In the genomic region with DNA sequence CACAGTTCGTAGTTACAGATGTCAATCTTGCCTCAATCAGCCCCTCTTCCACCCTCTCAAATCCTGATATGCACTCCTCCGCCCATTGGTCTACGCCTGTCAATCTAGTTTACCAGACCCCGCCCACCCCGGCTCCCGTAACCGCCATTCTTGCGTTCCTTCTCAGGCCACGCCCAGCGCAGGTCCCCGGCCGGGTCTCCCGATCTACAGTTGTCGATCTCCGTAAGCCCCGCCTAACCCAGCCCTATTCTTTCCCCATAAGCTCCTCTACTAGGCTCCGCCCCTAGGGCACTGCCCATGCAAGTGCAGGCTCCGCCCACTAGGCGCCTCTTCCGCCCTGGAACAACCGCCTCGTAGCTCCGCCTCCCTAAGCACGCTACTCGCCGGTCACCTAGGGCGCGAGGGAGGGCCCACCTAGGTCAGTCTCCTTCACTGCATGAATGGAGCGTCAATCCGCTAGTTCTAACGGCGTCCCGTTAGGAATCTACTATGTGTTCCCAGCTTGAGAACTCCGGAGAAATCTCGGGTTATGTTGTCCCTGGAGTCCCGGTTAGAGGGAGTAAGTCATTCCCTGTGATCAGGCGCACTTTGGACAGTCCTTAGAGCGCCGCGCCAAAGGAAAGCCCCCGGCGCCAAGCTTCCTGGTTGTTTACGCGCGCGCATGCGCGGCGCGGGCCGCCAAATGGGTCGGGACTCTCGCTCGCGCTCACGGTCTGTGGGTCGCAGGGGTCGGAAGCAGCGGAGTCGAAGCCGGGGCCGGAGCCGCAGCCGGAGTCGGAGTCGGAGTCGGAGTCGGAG, we compare ENCODE assay signal across 8 mouse cellular contexts. TPM values are rescaled to one million over a fixed set of nuclear protein-coding genes. Genes with fewer than 3 reads are reported as not detected.
DNase-seq lines count a peak whose midpoint lies in the region; ATAC-seq and TF ChIP-seq lines count a peak whose summit lies in the region.

A gene (plus strand): TSS at position 554 of the 798 bp plus-strand sequence.

- peak; percentile 76 for TF ChIP-seq POLR2A in brain, embryonic 14.5 days (IDR thresholded peaks at IDR 0.05; ENCODE audit: borderline replicate concordance, extremely low read depth, insufficient read depth, insufficient read length, poor library complexity, severe bottlenecking)
- peak; percentile 65; the same call in 1 of the 2 replicates for TF ChIP-seq POLR2A in liver, adult 2 months (IDR thresholded peaks at IDR 0.05; ENCODE audit: extremely low read depth, insufficient read depth, low read length)
- TF ChIP-seq POLR2A in myocyte (IDR thresholded peaks at IDR 0.05; ENCODE audit: insufficient read length, low read depth): peak; percentile 68

- peaks cover 20% of the 10 kb centered on the region for H3K79me3 ChIP-seq in C2C12 (ENCODE audit: low read depth)

- H3K9ac ChIP-seq in heart, embryonic 11.5 days (ENCODE audit: low read depth, low read length): peak within 1 kb of the TSS; percentile 88
- H3K9ac ChIP-seq in kidney, embryonic 16.5 days (replicated peaks; ENCODE audit: low read length): peak within 1 kb of the TSS; percentile 87
- H3K9ac ChIP-seq in liver, adult 2 months (ENCODE audit: low read depth, low read length): peak within 1 kb of the TSS; percentile 94

- peak within 1 kb of the TSS; percentile 85 for H3K27ac ChIP-seq in heart, embryonic 11.5 days (ENCODE audit: low read depth, low read length)
- peak within 1 kb of the TSS; percentile 95 for H3K27ac ChIP-seq in kidney, embryonic 16.5 days (ENCODE audit: low read length)
- H3K27ac ChIP-seq in liver, adult 2 months (replicated peaks; ENCODE audit: insufficient read depth, low read depth, low read length): peak within 1 kb of the TSS; percentile 96

- no peak for TF ChIP-seq CTCF in C2C12 (IDR thresholded peaks at IDR 0.05; ENCODE audit: control insufficient read depth, insufficient read depth, insufficient read length)
- TF ChIP-seq CTCF in brain, embryonic 14.5 days (IDR thresholded peaks at IDR 0.05; ENCODE audit: borderline replicate concordance, extremely low read depth, insufficient read depth, insufficient read length): peak; percentile 16; the same call in 1 of the 2 replicates
- no peak for TF ChIP-seq CTCF in liver, adult 2 months (IDR thresholded peaks at IDR 0.05; ENCODE audit: low read depth, low read length)

- H3ac ChIP-seq in C2C12 (ENCODE audit: control insufficient read depth, insufficient read length, low read depth): peak within 1 kb of the TSS; percentile 99
- H3ac ChIP-seq in myocyte (ENCODE audit: control insufficient read depth, insufficient read length): peak within 1 kb of the TSS; percentile 66

- H3K4me3 ChIP-seq in C2C12 (ENCODE audit: insufficient read depth, poor library complexity, severe bottlenecking): peak within 1 kb of the TSS; percentile 99
- peak within 1 kb of the TSS; percentile 86 for H3K4me3 ChIP-seq in erythroblast, embryonic 14.5 days (replicated peaks)
- peak within 1 kb of the TSS; percentile 96 for H3K4me3 ChIP-seq in heart, embryonic 11.5 days (ENCODE audit: low read depth, low read length)
- peak within 1 kb of the TSS; percentile 91 for H3K4me3 ChIP-seq in kidney, embryonic 16.5 days (ENCODE audit: low read length)
- peak within 1 kb of the TSS; percentile 96 for H3K4me3 ChIP-seq in liver, adult 2 months (ENCODE audit: insufficient read depth, low read depth, low read length)
- H3K4me3 ChIP-seq in myocyte: peak within 1 kb of the TSS; percentile 69

- H3K4me2 ChIP-seq in heart, embryonic 11.5 days: peak within 1 kb of the TSS; percentile 87
- peak within 1 kb of the TSS; percentile 74 for H3K4me2 ChIP-seq in kidney, embryonic 16.5 days (replicated peaks; ENCODE audit: low read depth, low read length)
- H3K4me2 ChIP-seq in myocyte (ENCODE audit: low read depth): peak within 1 kb of the TSS; percentile 100

- H3K27me3 ChIP-seq in C2C12 (ENCODE audit: control insufficient read depth, insufficient read depth, insufficient read length) (no peaks in the 10 kb centered on the region), myocyte (ENCODE audit: control insufficient read depth, insufficient read depth, insufficient read length) (no peaks in the 10 kb centered on the region)
- no peaks in the 10 kb centered on the region for H3K27me3 ChIP-seq in erythroblast, embryonic 14.5 days (ENCODE audit: control insufficient read depth)
- H3K27me3 ChIP-seq in heart, embryonic 11.5 days (ENCODE audit: control insufficient read depth, insufficient read depth, low read length): no peaks in the 10 kb centered on the region
- no peaks in the 10 kb centered on the region for H3K27me3 ChIP-seq in kidney, embryonic 16.5 days (ENCODE audit: insufficient read depth, low read length)
- H3K27me3 ChIP-seq in liver, adult 2 months (ENCODE audit: control insufficient read depth, insufficient read depth, low read length): no peaks in the 10 kb centered on the region
- no peaks in the 10 kb centered on the region for H3K27me3 ChIP-seq in splenic B cell, adult 2 months (ENCODE audit: control insufficient read depth, insufficient read depth, low read length, poor library complexity, severe bottlenecking)

- H3K79me2 ChIP-seq in C2C12 (ENCODE audit: control insufficient read depth, insufficient read depth): peaks cover 30% of the 10 kb centered on the region
- H3K79me2 ChIP-seq in liver, adult 2 months (ENCODE audit: control insufficient read depth, insufficient read depth, low read length): peaks cover 9% of the 10 kb centered on the region; the same call in 1 of the 2 replicates
- peaks cover 19% of the 10 kb centered on the region for H3K79me2 ChIP-seq in myocyte (ENCODE audit: control insufficient read depth, insufficient read depth)

- DNase-seq in brain, embryonic 14.5 days (ENCODE audit: low read depth): peak; percentile 100
- DNase-seq in liver, adult 2 months (ENCODE audit: extremely low read depth, low read depth, low spot score): peak; percentile 100
- peak; percentile 100 for DNase-seq in splenic B cell, adult 2 months (ENCODE audit: low read depth, low spot score)

- H3K9me3 ChIP-seq in erythroblast, embryonic 14.5 days (ENCODE audit: control insufficient read depth, low read length): no peaks in the 10 kb centered on the region
- no peaks in the 10 kb centered on the region for H3K9me3 ChIP-seq in heart, embryonic 11.5 days (replicated peaks; ENCODE audit: control insufficient read depth, low read length)
- H3K9me3 ChIP-seq in kidney, embryonic 16.5 days (ENCODE audit: low read length): no peaks in the 10 kb centered on the region

- H3K36me3 ChIP-seq in C2C12 (ENCODE audit: control insufficient read depth, insufficient read depth): peaks cover 51% of the 10 kb centered on the region
- peaks cover 68% of the 10 kb centered on the region for H3K36me3 ChIP-seq in erythroblast, embryonic 14.5 days (ENCODE audit: control insufficient read depth)
- H3K36me3 ChIP-seq in heart, embryonic 11.5 days (ENCODE audit: control insufficient read depth, insufficient read depth, low read length): peaks cover 37% of the 10 kb centered on the region
- peaks cover 42% of the 10 kb centered on the region for H3K36me3 ChIP-seq in kidney, embryonic 16.5 days (ENCODE audit: insufficient read depth, low read length)
- peaks cover 2% of the 10 kb centered on the region; the same call in 1 of the 2 replicates for H3K36me3 ChIP-seq in liver, adult 2 months (ENCODE audit: control insufficient read depth, insufficient read depth, low read length)
- no peaks in the 10 kb centered on the region for H3K36me3 ChIP-seq in myocyte (ENCODE audit: control insufficient read depth, insufficient read depth)
- H3K36me3 ChIP-seq in splenic B cell, adult 2 months (ENCODE audit: control insufficient read depth, insufficient read depth, low read length, poor library complexity, severe bottlenecking): peaks cover 17% of the 10 kb centered on the region

- peak; percentile 90 for ATAC-seq in heart, embryonic 11.5 days (replicated peaks; ENCODE audit: insufficient number of reproducible peaks, low FRiP score, low TSS enrichment)
- ATAC-seq in kidney, embryonic 16.5 days (ENCODE audit: low FRiP score, low TSS enrichment): peak; percentile 91

- under 1% methylated on average over 68 of the region's 68 CpGs for WGBS in heart, embryonic 11.5 days (ENCODE audit: insufficient replicate concordance)
- WGBS in kidney, embryonic 16.5 days: under 1% methylated on average over 68 of the region's 68 CpGs
- WGBS in liver, adult 2 months: under 1% methylated on average over 68 of the region's 68 CpGs

- peaks cover 74% of the 10 kb centered on the region for H3K4me1 ChIP-seq in erythroblast, embryonic 14.5 days (ENCODE audit: control insufficient read depth)
- peaks cover 37% of the 10 kb centered on the region for H3K4me1 ChIP-seq in heart, embryonic 11.5 days (ENCODE audit: control insufficient read depth, insufficient read depth, low read length)
- peaks cover 42% of the 10 kb centered on the region for H3K4me1 ChIP-seq in kidney, embryonic 16.5 days (ENCODE audit: insufficient read depth, low read length)
- H3K4me1 ChIP-seq in liver, adult 2 months (ENCODE audit: control insufficient read depth, insufficient read depth, low read length): peaks cover 18% of the 10 kb centered on the region

TF ChIP-seq in C2C12, 6 proteins besides CTCF, POLR2A, EP300 and RAD21:
- TF ChIP-seq MYOD1 (IDR thresholded peaks at IDR 0.05; ENCODE audit: control insufficient read depth, insufficient read length, low read depth) (no peak), MAX (IDR thresholded peaks at IDR 0.05) (peak; percentile 100)

TF ChIP-seq in myocyte, 11 proteins besides CTCF, POLR2A, EP300 and RAD21 (continues in another document):
- TF ChIP-seq SRF (IDR thresholded peaks at IDR 0.05; ENCODE audit: control insufficient read depth, insufficient read length, low read depth) (no peak), MYOD1 (IDR thresholded peaks at IDR 0.05; ENCODE audit: control insufficient read depth in 1 of 3, insufficient read length in 2 of 3, low read depth in 2 of 3) (no peak), REST (IDR thresholded peaks at IDR 0.05; ENCODE audit: insufficient read depth, insufficient read length) (no peak), MAX (IDR thresholded peaks at IDR 0.05; ENCODE audit: low read depth) (peak; percentile 99), POLR2AphosphoS2 (IDR thresholded peaks at IDR 0.05; ENCODE audit: insufficient read length, low read depth) (peak; percentile 29), TCF12 (IDR thresholded peaks at IDR 0.05; ENCODE audit: insufficient read depth, poor library complexity, severe bottlenecking) (no peak), E2F4 (IDR thresholded peaks at IDR 0.05; ENCODE audit: insufficient read depth) (peak; percentile 46), TCF3 (IDR thresholded peaks at IDR 0.05; ENCODE audit: insufficient read length, low read depth) (no peak)

RNA-seq across cellular contexts. Expression of the gene that starts here (rescaled TPM):
- polyA plus RNA-seq in C2C12 (2012; fragmentation: generic; extraction: Trizol) (48.1 TPM), myocyte (2012; fragmentation: generic; extraction: Trizol) (31.3 TPM)
- polyA plus RNA-seq in brain, embryonic 14.5 days (2012; rRNA removed): 41.4 and 44.3 TPM in 2 replicates
- 13.2 and 13.3 TPM in 2 replicates for polyA plus RNA-seq in erythroblast, embryonic 14.5 days (2012)
- polyA plus RNA-seq in heart, embryonic 11.5 days (2014; fragmentation: Nextera tagmentation; extraction: Ambion mirVana): 20.2 and 25.0 TPM in 2 replicates
- 42.3 and 43.2 TPM in 2 replicates for polyA plus RNA-seq in kidney, embryonic 16.5 days (2015; fragmentation: Nextera tagmentation; extraction: Ambion mirVana)
- total RNA-seq in liver, adult 2 months (2014; rRNA removed): 5.0 and 5.7 TPM in 2 replicates
- 12.8 and 14.1 TPM in 2 replicates for polyA plus RNA-seq in liver, adult 2 months (2012; rRNA removed)

Comparison
In these comparisons a context has a peak if more than half of its experiments do, and no peak if none do; other contexts are left out.
1. Peak in every context shown above with its lines: DNase-seq, ATAC-seq, H3K4me3 ChIP-seq and H3K27ac ChIP-seq.